Mouse (Mus musculus) cerebellum, postnatal 36 days (tissue): ENCODE results near the gene Nsmf.
A peak's percentile ranks its signal among the peaks of the same experiment; 100 is the strongest.

Experiments used
- DNase-seq, 2 experiments: peaks; one replicate each; pipeline ENCODE4 v3.0.0; 2021 to 2022; ENCODE audit warnings: mixed read lengths in 2 of 2

Gene Nsmf

GRCm38 (mm10) chr2:25054221-25055067, at the start of gene Nsmf:
Nsmf (plus strand) TSS chr2:25054355.
- peak; percentile 80 to 81 for DNase-seq

GRCm38 (mm10) chr2:25006767-25007166, 47.4 kb upstream of the Nsmf start:
- no peak for DNase-seq

GRCm38 (mm10) chr2:25008250-25008649, 45.9 kb upstream of the Nsmf start:
- DNase-seq, result no peak

- no peak for DNase-seq
These were observed 31.5 kb upstream of the Nsmf start for GRCm38 (mm10) chr2:25022678-25023077.

- no peak for DNase-seq
These were observed 29.0 kb upstream of the Nsmf start for GRCm38 (mm10) chr2:25025109-25025508.

- no peak for DNase-seq
These were observed 19.2 kb upstream of the Nsmf start for GRCm38 (mm10) chr2:25034994-25035393.

- no peak for DNase-seq
These were observed 14.1 kb upstream of the Nsmf start for GRCm38 (mm10) chr2:25040089-25040488.

- DNase-seq, result peak; percentile 80
These were observed 3.2 kb upstream of the Nsmf start for GRCm38 (mm10) chr2:25050921-25051320.

GRCm38 (mm10) chr2:25051450-25051849, 2.7 kb upstream of the Nsmf start:
- DNase-seq, result no peak

GRCm38 (mm10) chr2:25053101-25053500, 1.1 kb upstream of the Nsmf start:
- DNase-seq, result no peak

- DNase-seq, result peak; percentile 53 to 64
These were observed 882 bp downstream of the Nsmf start for GRCm38 (mm10) chr2:25055068-25055405.

GRCm38 (mm10) chr2:25055409-25056155, 1.4 kb downstream of the Nsmf start:
- no peak for DNase-seq

- no peak for DNase-seq
These were observed 4.8 kb downstream of the Nsmf start for GRCm38 (mm10) chr2:25058926-25059325.

GRCm38 (mm10) chr2:25063523-25063922, 9.4 kb downstream of the Nsmf start:
- no peak for DNase-seq

GRCm38 (mm10) chr2:25064285-25064684, 10.1 kb downstream of the Nsmf start:
- no peak for DNase-seq

GRCm38 (mm10) chr2:25065537-25065936, 11.4 kb downstream of the Nsmf start:
- no peak for DNase-seq

- DNase-seq, result no peak
These were observed 12.4 kb downstream of the Nsmf start for GRCm38 (mm10) chr2:25066552-25066951.

GRCm38 (mm10) chr2:25069537-25069936, 15.4 kb downstream of the Nsmf start:
- DNase-seq, result no peak

- no peak for DNase-seq
These were observed 18.2 kb downstream of the Nsmf start for GRCm38 (mm10) chr2:25072398-25072797.

GRCm38 (mm10) chr2:25075506-25075905, 21.4 kb downstream of the Nsmf start:
- no peak for DNase-seq

GRCm38 (mm10) chr2:25078967-25079366, 24.8 kb downstream of the Nsmf start:
- no peak for DNase-seq

- DNase-seq, result no peak
These were observed 25.9 kb downstream of the Nsmf start, which contains the start of gene Entpd8 for GRCm38 (mm10) chr2:25080076-25080475. Entpd8 (plus strand) TSS chr2:25080304.

- no peak for DNase-seq
These were observed 29.5 kb downstream of the Nsmf start for GRCm38 (mm10) chr2:25083697-25084096.

- DNase-seq, result no peak
These were observed 31.4 kb downstream of the Nsmf start for GRCm38 (mm10) chr2:25085571-25085970.
